Mouse (Mus musculus): ENCODE results near the gene Epha1.

- TF ChIP-seq MAX (IDR thresholded peaks at IDR 0.05; ENCODE audit: low read depth) = no peak
- no peak for TF ChIP-seq E2F4 (IDR thresholded peaks at IDR 0.05; ENCODE audit: insufficient read depth)
- no peak for TF ChIP-seq POLR2A (IDR thresholded peaks at IDR 0.05; ENCODE audit: insufficient read length, low read depth)
- no peak for TF ChIP-seq REST (IDR thresholded peaks at IDR 0.05; ENCODE audit: insufficient read depth, insufficient read length)
- TF ChIP-seq MYOD1 (IDR thresholded peaks at IDR 0.05; ENCODE audit: control insufficient read depth in 1 of 3, insufficient read length in 2 of 3, low read depth in 2 of 3) = no peak
- TF ChIP-seq TCF3 (IDR thresholded peaks at IDR 0.05; ENCODE audit: insufficient read length, low read depth) = no peak
- no peak for TF ChIP-seq CEBPB (IDR thresholded peaks at IDR 0.05; ENCODE audit: insufficient read depth, poor library complexity, severe bottlenecking)
- TF ChIP-seq POLR2AphosphoS2 (IDR thresholded peaks at IDR 0.05; ENCODE audit: insufficient read length, low read depth) = no peak
Measured at GRCm38 (mm10) chr6:42399938-42400337, 26.9 kb upstream of the Epha1 start, which contains the start of gene Tas2r143.

Measured in myocyte (in vitro differentiated cells).